ENCODE assay signal across 14 mouse cellular contexts in the genomic region with DNA sequence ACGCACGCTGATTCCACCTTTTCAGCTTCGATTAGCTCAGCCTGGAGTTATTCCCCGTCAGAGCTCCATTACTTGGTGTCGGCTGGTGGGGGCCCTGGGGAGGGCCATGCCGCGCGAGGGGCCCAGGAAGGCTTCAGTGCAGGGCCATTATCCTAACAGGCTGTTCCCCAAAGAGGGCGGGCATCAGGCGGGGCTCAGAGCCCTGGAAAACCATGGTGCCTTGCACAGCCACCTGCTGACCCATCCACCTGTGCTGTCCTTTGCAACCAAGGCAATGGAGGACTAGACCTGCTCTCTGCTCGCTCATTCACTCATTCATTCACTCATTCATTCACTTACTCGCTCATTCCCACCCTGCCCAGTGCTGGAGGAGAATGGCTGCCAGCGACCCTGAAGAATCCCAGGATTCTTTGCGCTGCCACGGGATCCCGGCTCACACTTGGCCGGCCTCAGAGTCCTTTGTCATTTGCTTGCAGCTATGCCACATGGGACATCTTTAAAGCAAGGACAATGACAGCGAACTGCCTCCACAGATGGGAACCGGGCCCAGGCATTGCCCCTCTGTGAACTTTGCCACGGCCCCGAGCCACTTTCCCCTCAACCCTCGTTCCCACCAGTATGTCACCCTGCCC.
DNase-seq lines count a peak whose midpoint lies in the region; ATAC-seq and TF ChIP-seq lines count a peak whose summit lies in the region.
"Had no signal": no experiment of that assay in that cellular context is flagged by ENCODE, and none has a peak within 500 bp of the region (broad histone marks: within the 10 kb centered on the region; RNA-seq: fewer than 3 reads in every experiment).

No protein-coding gene starts in this region.

- no peaks in the 10 kb centered on the region for H3K27me3 ChIP-seq in cerebellum, adult 2 months (ENCODE audit: control insufficient read depth, insufficient read depth, low read length)
- peaks cover 2% of the 10 kb centered on the region; the same call in 1 of the 2 replicates for H3K27me3 ChIP-seq in embryonic facial prominence, embryonic 11.5 days (ENCODE audit: control insufficient read depth, insufficient read depth, low read length)
- H3K27me3 ChIP-seq in hindbrain, embryonic 12.5 days = peaks cover 21% of the 10 kb centered on the region; the same call in 1 of the 2 replicates
- no peaks in the 10 kb centered on the region for H3K27me3 ChIP-seq in midbrain, embryonic 15.5 days (replicated peaks)

- no peak overlapping the region for H3K9ac ChIP-seq in embryonic facial prominence, embryonic 11.5 days (replicated peaks; ENCODE audit: low read length)
- no peak overlapping the region for H3K9ac ChIP-seq in hindbrain, embryonic 12.5 days
- H3K9ac ChIP-seq in midbrain, embryonic 15.5 days = no peak overlapping the region
- H3K9ac ChIP-seq: liver, embryonic 14.5 days had no signal

- H3K4me2 ChIP-seq in embryonic facial prominence, embryonic 11.5 days (ENCODE audit: low read depth, low read length) = peak overlapping the region; percentile 25; the same call in 1 of the 2 replicates
- H3K4me2 ChIP-seq in hindbrain, embryonic 12.5 days (replicated peaks) = peak overlapping the region; percentile 39
- peak overlapping the region; percentile 40 for H3K4me2 ChIP-seq in midbrain, embryonic 15.5 days

- no peaks in the 10 kb centered on the region for H3K36me3 ChIP-seq in embryonic facial prominence, embryonic 11.5 days (replicated peaks; ENCODE audit: control insufficient read depth, insufficient read depth, low read depth, low read length)
- no peaks in the 10 kb centered on the region for H3K36me3 ChIP-seq in hindbrain, embryonic 12.5 days
- no peaks in the 10 kb centered on the region for H3K36me3 ChIP-seq in midbrain, embryonic 15.5 days (replicated peaks)

- ATAC-seq in embryonic facial prominence, embryonic 11.5 days (replicated peaks; ENCODE audit: insufficient number of reproducible peaks, low FRiP score, low TSS enrichment, low read depth) = peak; percentile 27; the same call in 1 of the 2 replicates
- ATAC-seq in hindbrain, embryonic 12.5 days (ENCODE audit: low FRiP score) = peak; percentile 52
- ATAC-seq in midbrain, embryonic 15.5 days (replicated peaks) = peak; percentile 37; the same call in 1 of the 2 replicates

- peak overlapping the region; percentile 34 for H3K4me3 ChIP-seq in cerebellum, adult 2 months (replicated peaks; ENCODE audit: insufficient read depth, low read depth, low read length)
- H3K4me3 ChIP-seq in embryonic facial prominence, embryonic 11.5 days (ENCODE audit: low read depth, low read length) = no peak overlapping the region
- H3K4me3 ChIP-seq in hindbrain, embryonic 12.5 days = no peak overlapping the region
- peak overlapping the region; percentile 10; the same call in 1 of the 2 replicates for H3K4me3 ChIP-seq in midbrain, embryonic 15.5 days
- H3K4me3 ChIP-seq: megakaryocyte, embryonic 14.5 days had no signal

- intact Hi-C loops in gastrocnemius, postnatal 14 days (cut with DNase I; ENCODE audit: low total_unique reads) = no loop called here

- H3K27ac ChIP-seq in cerebellum, adult 2 months (ENCODE audit: insufficient read depth, low read length) = no peak overlapping the region
- H3K27ac ChIP-seq in embryonic facial prominence, embryonic 11.5 days (replicated peaks; ENCODE audit: low read depth, low read length) = no peak overlapping the region
- peak overlapping the region; percentile 48; the same call in 1 of the 2 replicates for H3K27ac ChIP-seq in hindbrain, embryonic 12.5 days
- H3K27ac ChIP-seq in midbrain, embryonic 15.5 days = no peak overlapping the region
- H3K27ac ChIP-seq: liver, embryonic 14.5 days had no signal

- TF ChIP-seq POLR2A in cerebellum, adult 2 months (IDR thresholded peaks at IDR 0.05; ENCODE audit: borderline replicate concordance, insufficient read depth, low read length) = no peak

- 20% methylated on average over 22 of the region's 22 CpGs for WGBS in cerebellum, adult 2 months
- WGBS in embryonic facial prominence, embryonic 11.5 days = 34% methylated on average over 22 of the region's 22 CpGs
- WGBS in hindbrain, embryonic 12.5 days = 29% methylated on average over 22 of the region's 22 CpGs
- WGBS in midbrain, embryonic 15.5 days = 18% methylated on average over 22 of the region's 22 CpGs

- no peaks in the 10 kb centered on the region for H3K4me1 ChIP-seq in cerebellum, adult 2 months (ENCODE audit: control insufficient read depth, insufficient read depth, low read length)
- peaks cover 3% of the 10 kb centered on the region for H3K4me1 ChIP-seq in embryonic facial prominence, embryonic 11.5 days (ENCODE audit: control insufficient read depth, insufficient read depth, low read length)
- peaks cover 15% of the 10 kb centered on the region for H3K4me1 ChIP-seq in hindbrain, embryonic 12.5 days
- peaks cover 16% of the 10 kb centered on the region for H3K4me1 ChIP-seq in midbrain, embryonic 15.5 days
- H3K4me1 ChIP-seq: megakaryocyte, embryonic 14.5 days had no signal

- DNase-seq in cerebellum, adult 2 months = peak; percentile 3 to 19
- no peak for DNase-seq in cerebellum, postnatal 14 days
- no peak for DNase-seq in embryonic facial prominence, embryonic 11.5 days (ENCODE audit: low spot score)
- no peak for DNase-seq in gastrocnemius, postnatal 14 days
- DNase-seq in urinary bladder, postnatal 10 days (ENCODE audit: low spot score) = no peak
- no peak for DNase-seq in kidney, adult 11 months
- DNase-seq: adrenal gland, postnatal 14 days; gastrocnemius, postnatal 10 days; kidney, postnatal 36 days; right cerebral cortex, adult 18-20 months had no signal

- H3K9me3 ChIP-seq in embryonic facial prominence, embryonic 11.5 days (replicated peaks; ENCODE audit: control insufficient read depth, low read length) = no peaks in the 10 kb centered on the region
- H3K9me3 ChIP-seq in hindbrain, embryonic 12.5 days (replicated peaks) = no peaks in the 10 kb centered on the region
- no peaks in the 10 kb centered on the region for H3K9me3 ChIP-seq in midbrain, embryonic 15.5 days
- H3K9me3 ChIP-seq: megakaryocyte, embryonic 14.5 days had no signal

- no peak for TF ChIP-seq CTCF in cerebellum, adult 2 months (IDR thresholded peaks at IDR 0.05; ENCODE audit: borderline replicate concordance, insufficient read depth, low read depth, low read length)

Comparison
In these comparisons a context has a peak if more than half of its experiments do, and no peak if none do; other contexts are left out.
1. DNase-seq: peak in cerebellum, adult 2 months (2 of 2); none in cerebellum, postnatal 14 days (0 of 2), embryonic facial prominence, embryonic 11.5 days (single experiment), gastrocnemius, postnatal 14 days (single experiment), urinary bladder, postnatal 10 days (single experiment) and kidney, adult 11 months (single experiment).
2. H3K4me3 ChIP-seq: peak in cerebellum, adult 2 months (single experiment) and midbrain, embryonic 15.5 days (single experiment); none in embryonic facial prominence, embryonic 11.5 days (single experiment) and hindbrain, embryonic 12.5 days (single experiment).
3. Peak in every context shown above with its lines, with median percentiles within 50 percentile points of each other: ATAC-seq and H3K4me2 ChIP-seq.